Mouse (Mus musculus): ENCODE results near the gene Brox.
A peak's percentile ranks its signal among the peaks of the same experiment; 100 is the strongest.

The Brox gene

GRCm38 (mm10) chr1:183267666-183268065 lies 29.4 kb downstream of the Brox start:
- DNase-seq = no peak

- DNase-seq = no peak
Observed at GRCm38 (mm10) chr1:183265921-183266467, 31.1 kb downstream of the Brox start.

GRCm38 (mm10) chr1:183264145-183265008 lies 32.7 kb downstream of the Brox start:
- DNase-seq = peak; percentile 26

- no peak for DNase-seq
Observed at GRCm38 (mm10) chr1:183252574-183252973, 44.5 kb downstream of the Brox start.

- DNase-seq = no peak
Observed at GRCm38 (mm10) chr1:183251818-183252217, 45.3 kb downstream of the Brox start.

- no peak for DNase-seq
Observed at GRCm38 (mm10) chr1:183250612-183251011, 46.5 kb downstream of the Brox start.

- DNase-seq = no peak
Observed at GRCm38 (mm10) chr1:183248144-183248543, 48.9 kb downstream of the Brox start.

GRCm38 (mm10) chr1:183243293-183243692 lies 53.8 kb downstream of the Brox start:
- peak; percentile 19 for DNase-seq

GRCm38 (mm10) chr1:183237901-183238300 lies 59.2 kb downstream of the Brox start:
- DNase-seq = no peak

GRCm38 (mm10) chr1:183236460-183236859 lies 60.6 kb downstream of the Brox start:
- no peak for DNase-seq

GRCm38 (mm10) chr1:183233679-183234174 lies 63.3 kb downstream of the Brox start:
- DNase-seq = no peak

GRCm38 (mm10) chr1:183232985-183233678 lies 63.9 kb downstream of the Brox start:
- no peak for DNase-seq

GRCm38 (mm10) chr1:183227469-183227868 lies 69.6 kb downstream of the Brox start:
- DNase-seq = no peak

All from liver (tissue).